ENCODE assay signal across 22 mouse cellular contexts in the genomic region with DNA sequence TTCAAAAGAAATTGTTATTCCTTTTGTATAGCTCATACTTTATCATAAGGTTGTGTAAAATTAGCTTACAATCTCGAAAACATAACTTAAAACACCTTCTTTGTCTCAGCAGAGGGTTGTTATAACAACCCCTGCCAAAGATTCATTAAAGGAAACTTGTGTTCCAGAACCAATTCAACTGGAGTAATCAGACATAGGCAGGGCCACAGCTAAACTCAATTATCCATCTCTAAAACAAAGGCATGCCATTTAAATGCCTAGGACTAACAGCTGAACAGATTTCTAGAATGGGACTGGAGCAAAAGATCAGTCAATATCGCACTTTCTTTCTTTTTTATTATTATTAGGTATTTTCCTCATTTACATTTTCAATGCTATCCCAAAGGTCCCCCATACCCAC.
"Had no signal": no experiment of that assay in that cellular context is flagged by ENCODE, and none has a peak within 500 bp of the region (broad histone marks: within the 10 kb centered on the region; RNA-seq: fewer than 3 reads in every experiment).

No protein-coding gene starts in this region.

- DNase-seq: liver, postnatal 0 days; lung, adult 2 months; lung, postnatal 14 days; lung, postnatal 36 days; retina, postnatal 1 day; right cerebral cortex, adult 18-20 months; right cerebral cortex, postnatal 25 days; right cerebral cortex, postnatal 4 days; spleen, adult 18-20 months; thymus, adult 18-20 months; thymus, postnatal 14 days; thymus, postnatal 36 days had no signal

- H3K9me3 ChIP-seq: lung, embryonic 15.5 days; midbrain, embryonic 13.5 days; midbrain, embryonic 15.5 days; neural tube, embryonic 13.5 days; neural tube, embryonic 15.5 days had no signal

- H3K27me3 ChIP-seq: lung, embryonic 15.5 days; megakaryocyte, embryonic 14.5 days; midbrain, embryonic 13.5 days; midbrain, embryonic 15.5 days; neural tube, embryonic 13.5 days; neural tube, embryonic 15.5 days had no signal

- H3K4me2 ChIP-seq: lung, embryonic 15.5 days; midbrain, embryonic 11.5 days; midbrain, embryonic 13.5 days; midbrain, embryonic 15.5 days; neural tube, embryonic 13.5 days; neural tube, embryonic 15.5 days had no signal

- H3K27ac ChIP-seq: lung, embryonic 15.5 days; macrophage; midbrain, embryonic 13.5 days; midbrain, embryonic 15.5 days; neural tube, embryonic 13.5 days; neural tube, embryonic 15.5 days had no signal

- ATAC-seq: liver, postnatal 0 days; lung, postnatal 0 days; midbrain, embryonic 13.5 days; midbrain, embryonic 15.5 days had no signal

- H3K36me3 ChIP-seq: lung, embryonic 15.5 days; midbrain, embryonic 13.5 days; midbrain, embryonic 15.5 days; neural tube, embryonic 13.5 days; neural tube, embryonic 15.5 days had no signal

- H3K4me3 ChIP-seq: lung, embryonic 15.5 days; megakaryocyte, embryonic 14.5 days; midbrain, embryonic 13.5 days; midbrain, embryonic 15.5 days; myocyte; neural tube, embryonic 13.5 days; neural tube, embryonic 15.5 days had no signal

- H3K4me1 ChIP-seq: megakaryocyte, embryonic 14.5 days; midbrain, embryonic 13.5 days; midbrain, embryonic 15.5 days had no signal

- H3K9ac ChIP-seq: liver, postnatal 0 days; lung, embryonic 15.5 days; midbrain, embryonic 13.5 days; midbrain, embryonic 15.5 days; neural tube, embryonic 13.5 days; neural tube, embryonic 15.5 days had no signal
